In the genomic region with DNA sequence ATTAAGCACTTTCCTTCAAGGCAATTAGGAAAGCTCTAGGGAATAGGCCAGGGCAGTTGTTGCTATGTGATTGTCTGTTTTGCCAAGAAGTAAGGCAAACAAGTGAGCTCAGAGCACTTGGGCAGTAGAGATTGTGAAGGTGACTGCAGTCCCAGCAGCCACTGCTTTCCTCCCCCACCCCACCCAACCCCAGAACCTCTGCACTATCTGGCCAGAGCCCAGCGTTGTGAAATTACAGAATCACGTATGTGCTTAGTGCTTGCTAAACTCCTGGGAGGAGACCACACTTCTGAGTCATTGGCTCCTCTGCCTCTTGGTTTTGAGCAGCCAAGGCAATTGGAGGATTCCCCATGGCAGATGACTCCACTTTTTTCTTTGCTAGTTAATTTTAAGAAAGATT, we compare ENCODE assay signal across 12 mouse cellular contexts. TPM values are rescaled to one million over a fixed set of nuclear protein-coding genes. Genes with fewer than 3 reads are reported as not detected.
DNase-seq lines count a peak whose midpoint lies in the region; ATAC-seq lines count a peak whose summit lies in the region.
"Had no signal": no experiment of that assay in that cellular context is flagged by ENCODE, and none has a peak within 500 bp of the region (broad histone marks: within the 10 kb centered on the region; RNA-seq: fewer than 3 reads in every experiment).

No protein-coding gene starts in this region.

- no peak overlapping the region for H3K9ac ChIP-seq in forebrain, embryonic 16.5 days (replicated peaks; ENCODE audit: low read depth, low read length)
- no peak overlapping the region for H3K9ac ChIP-seq in kidney, embryonic 14.5 days (ENCODE audit: low read depth, low read length)
- H3K9ac ChIP-seq: limb, embryonic 13.5 days had no signal

- H3K4me1 ChIP-seq in forebrain, embryonic 16.5 days (replicated peaks; ENCODE audit: control insufficient read depth, insufficient read depth, low read length) = no peaks in the 10 kb centered on the region
- H3K4me1 ChIP-seq in kidney, embryonic 14.5 days (ENCODE audit: control insufficient read depth, insufficient read depth, low read length) = no peaks in the 10 kb centered on the region

- peak; percentile 94 for ATAC-seq in granulocyte monocyte progenitor cell, adult 5-6 weeks (replicated peaks; ENCODE audit: poor library complexity, severe bottlenecking)
- no peak for ATAC-seq in forebrain, embryonic 16.5 days
- no peak for ATAC-seq in kidney, embryonic 14.5 days (ENCODE audit: low FRiP score, low TSS enrichment)

- H3K4me3 ChIP-seq in forebrain, embryonic 16.5 days (replicated peaks; ENCODE audit: low read length) = no peak overlapping the region
- no peak overlapping the region for H3K4me3 ChIP-seq in kidney, embryonic 14.5 days (ENCODE audit: low read length)
- H3K4me3 ChIP-seq: limb, embryonic 13.5 days had no signal

- WGBS in forebrain, embryonic 16.5 days = 78% methylated on average over 2 of the region's 2 CpGs
- 71% methylated on average over 2 of the region's 2 CpGs for WGBS in kidney, embryonic 14.5 days

- H3K9me3 ChIP-seq in forebrain, embryonic 16.5 days (ENCODE audit: control insufficient read depth, low read length) = no peaks in the 10 kb centered on the region
- H3K9me3 ChIP-seq in kidney, embryonic 14.5 days (ENCODE audit: control insufficient read depth, low read length) = no peaks in the 10 kb centered on the region
- H3K9me3 ChIP-seq: limb, embryonic 13.5 days had no signal

- H3K4me2 ChIP-seq in forebrain, embryonic 16.5 days (ENCODE audit: low read length) = no peak overlapping the region
- no peak overlapping the region for H3K4me2 ChIP-seq in kidney, embryonic 14.5 days (replicated peaks; ENCODE audit: low read depth, low read length)
- H3K4me2 ChIP-seq: limb, embryonic 13.5 days had no signal

- H3K27ac ChIP-seq in forebrain, embryonic 16.5 days (ENCODE audit: low read length) = no peak overlapping the region
- no peak overlapping the region for H3K27ac ChIP-seq in kidney, embryonic 14.5 days (ENCODE audit: low read depth, low read length)
- H3K27ac ChIP-seq: limb, embryonic 13.5 days had no signal

- H3K27me3 ChIP-seq in forebrain, embryonic 16.5 days (replicated peaks; ENCODE audit: control insufficient read depth, insufficient read depth, low read length) = no peaks in the 10 kb centered on the region
- H3K27me3 ChIP-seq in kidney, embryonic 14.5 days (ENCODE audit: control insufficient read depth, insufficient read depth, low read length) = no peaks in the 10 kb centered on the region
- H3K27me3 ChIP-seq: limb, embryonic 13.5 days had no signal

- DNase-seq in MN1 (ENCODE audit: low spot score) = peak; percentile 77
- peak; percentile 89 for DNase-seq in adrenal gland, adult 2 months
- peak; percentile 68 to 75 for DNase-seq in lung, postnatal 4 days
- DNase-seq in natural killer cell, adult 2 months (ENCODE audit: low spot score in 2 of 2) = no peak
- DNase-seq: cerebellum, adult 2 months; kidney, postnatal 10 days; right cerebral cortex, postnatal 25 days; thymus, postnatal 25 days had no signal

- no peaks in the 10 kb centered on the region for H3K36me3 ChIP-seq in forebrain, embryonic 16.5 days (ENCODE audit: control insufficient read depth, insufficient read depth)
- H3K36me3 ChIP-seq in kidney, embryonic 14.5 days (ENCODE audit: control insufficient read depth, insufficient read depth, low read length) = no peaks in the 10 kb centered on the region
- H3K36me3 ChIP-seq: limb, embryonic 13.5 days had no signal

RNA-seq across cellular contexts. Expression of a gene that starts 59.7 kb away (rescaled TPM):
- 100 to 1,000 TPM; 117 to 125 TPM for total RNA-seq in adrenal gland, adult 2 months (2021)
- polyA plus RNA-seq in adrenal gland, adult 2 months (2012; rRNA removed) = 130 and 137 TPM in 2 replicates
- total RNA-seq in granulocyte monocyte progenitor cell, adult 5-6 weeks (2014; fragmentation: Nextera tagmentation) = 0.15 TPM in 1 of 2 replicates, not detected in the other
- total RNA-seq in granulocyte monocyte progenitor cell, adult 5-6 weeks (2017) = not detected in 2 replicates
- 5.9 and 6.2 TPM in 2 replicates for polyA plus RNA-seq in forebrain, embryonic 16.5 days (2015; fragmentation: Nextera tagmentation; extraction: Ambion mirVana)
- polyA plus RNA-seq in kidney, embryonic 14.5 days (2014; fragmentation: Nextera tagmentation; extraction: Ambion mirVana) = 6.4 and 8.0 TPM in 2 replicates

Comparison
In these comparisons a context has a peak if more than half of its experiments do, and no peak if none do; other contexts are left out.
1. DNase-seq: peak in MN1 (single experiment), adrenal gland, adult 2 months (single experiment) and lung, postnatal 4 days (2 of 2); none in natural killer cell, adult 2 months (0 of 2).
2. RNA of a gene that starts 59.7 kb away (polyA plus RNA-seq): 130 to 137 TPM in adrenal gland, adult 2 months; 6.4 to 8.0 TPM in kidney, embryonic 14.5 days and 5.9 to 6.2 TPM in forebrain, embryonic 16.5 days; every median in the first group is over 10 times any median in the second.